Mouse (Mus musculus) heart, embryonic 14.5 days (tissue): ENCODE measurements around the gene Lgals1. TPM values are rescaled to one million over a fixed set of nuclear protein-coding genes. Genes with fewer than 3 reads are reported as not detected.
A peak's percentile ranks its signal among the peaks of the same experiment; 100 is the strongest.
"Not testable (repeated sequence)": the region's sequence is repeated elsewhere in the genome, so short reads cannot be mapped to it uniquely, and the experiment has no call there.

Experiments
- ATAC-seq: fragments of 200-750 bp; cut with Nextera tagmentation; 2 replicates; pipeline ENCODE4 v1.8.0; 2017; ENCODE audit warnings: low read depth, moderate TSS enrichment; ENCODE audit not compliant: insufficient number of reproducible peaks, insufficient read depth, low FRiP score
- H3K27ac ChIP-seq, 2 experiments: fragments of 200-500 bp in 1 of 2; fragments of 300-500 bp in 1 of 2; sonication (generic) in 1 of 2; replicated peaks in 1 of 2; 2 replicates each; pipeline ENCODE4 v1.5.1; 2012 to 2014; ENCODE audit warnings: low read depth in 2 of 2, low read length in 2 of 2, control low read depth in 1 of 2, mild to moderate bottlenecking in 1 of 2, mixed read lengths in 1 of 2; ENCODE audit not compliant: control insufficient read depth in 1 of 2, insufficient read depth in 1 of 2
- H3K27me3 ChIP-seq: fragments of 300-500 bp; sonication (generic); 2 replicates; pipeline ENCODE4 v1.6.1; 2014; ENCODE audit warnings: mild to moderate bottlenecking, low read length, control low read depth; ENCODE audit not compliant: control insufficient read depth, insufficient read depth
- H3K36me3 ChIP-seq: fragments of 300-500 bp; sonication (generic); 2 replicates; pipeline ENCODE4 v1.6.1; 2014; ENCODE audit warnings: mild to moderate bottlenecking, control low read depth, low read length, mixed read lengths; ENCODE audit not compliant: control insufficient read depth, insufficient read depth
- H3K4me1 ChIP-seq, 2 experiments: fragments of 200-500 bp in 1 of 2; fragments of 300-500 bp in 1 of 2; sonication (generic) in 1 of 2; 2 replicates each; pipeline ENCODE4 v1.6.1; 2012 to 2014; ENCODE audit warnings: low read length in 2 of 2, control low read depth in 1 of 2, mixed read lengths in 1 of 2; ENCODE audit not compliant: control insufficient read depth in 2 of 2, insufficient read depth in 2 of 2
- H3K4me2 ChIP-seq: fragments of 300-500 bp; sonication (generic); 2 replicates; pipeline ENCODE4 v1.6.1; 2014; ENCODE audit warnings: mild to moderate bottlenecking, low read length
- H3K4me3 ChIP-seq, 2 experiments: fragments of 200-500 bp in 1 of 2; fragments of 300-500 bp in 1 of 2; sonication (generic) in 1 of 2; 2 replicates each; pipeline ENCODE4 v1.5.1; 2012 to 2014; ENCODE audit warnings: low read length in 2 of 2, mild to moderate bottlenecking in 2 of 2, control low read depth in 1 of 2, low read depth in 1 of 2, moderate library complexity in 1 of 2; ENCODE audit not compliant: control insufficient read depth in 1 of 2, insufficient read depth in 1 of 2
- H3K9ac ChIP-seq: fragments of 300-500 bp; sonication (generic); 2 replicates; pipeline ENCODE4 v1.6.1; 2014; ENCODE audit warnings: mild to moderate bottlenecking, low read length
- H3K9me3 ChIP-seq: fragments of 300-500 bp; sonication (generic); 2 replicates; pipeline ENCODE4 v1.6.1; 2016; ENCODE audit warnings: low read length, control low read depth; ENCODE audit not compliant: control insufficient read depth
- WGBS: fragments of 180-500 bp; shearing (Covaris S2); extraction: QIAGEN DNeasy Blood & Tissue Kit; methylation state at CpG from one replicate; pipeline ENCODE4 v1.1.7; 2014; 5-methylcytosine and 5-hydroxymethylcytosine counted together
- polyA plus RNA-seq: library from polyadenylated mRNA; unstranded; fragments of >200 nt; fragmentation: Nextera tagmentation; extraction: Ambion mirVana; gene quantifications from 2 replicates; pipeline ENCODE4 v1.2.1, GENCODE M21; 2014

Lgals1 gene
- 708 and 842 TPM in 2 replicates for polyA plus RNA-seq

GRCm38 (mm10) chr15:78926021-78926919, at the start of gene Lgals1:
Gene Lgals1, plus strand, starts transcription at chr15:78926725.
- H3K27ac ChIP-seq = peak within 1 kb of the TSS; percentile 93 to 98
- peaks cover 22% of the 10 kb centered on the region for H3K36me3 ChIP-seq
- H3K9ac ChIP-seq = peak within 1 kb of the TSS; percentile 80
- 3% methylated on average over 20 of the region's 20 CpGs for WGBS
- H3K4me2 ChIP-seq = peak within 1 kb of the TSS; percentile 89
- H3K27me3 ChIP-seq = no peaks in the 10 kb centered on the region
- H3K4me1 ChIP-seq = peaks cover 32 to 39% of the 10 kb centered on the region in 2 experiments
- no peaks in the 10 kb centered on the region for H3K9me3 ChIP-seq
- peak within 1 kb of the TSS; percentile 53 to 72 for H3K4me3 ChIP-seq
- ATAC-seq = peak; percentile 74

GRCm38 (mm10) chr15:78876991-78877809, 49.3 kb upstream of the Lgals1 start, which contains the start of gene Gga1:
Gene Gga1, plus strand, starts transcription at chr15:78877190.
- Histone ChIP-seq H3K27me3 (no peaks in the 10 kb centered on the region), H3K9ac (peak within 1 kb of the TSS; percentile 94), H3K27ac (peak within 1 kb of the TSS; percentile 97 to 99), H3K4me1 (peaks cover 16 to 30% of the 10 kb centered on the region in 2 experiments), H3K4me2 (peak within 1 kb of the TSS; percentile 86), H3K9me3 (no peaks in the 10 kb centered on the region), H3K36me3 (peaks cover 25% of the 10 kb centered on the region), H3K4me3 (peak within 1 kb of the TSS; percentile 64 to 80)
- WGBS = under 1% methylated on average over 86 of the region's 95 CpGs
- ATAC-seq = peak; percentile 91

DNA sequence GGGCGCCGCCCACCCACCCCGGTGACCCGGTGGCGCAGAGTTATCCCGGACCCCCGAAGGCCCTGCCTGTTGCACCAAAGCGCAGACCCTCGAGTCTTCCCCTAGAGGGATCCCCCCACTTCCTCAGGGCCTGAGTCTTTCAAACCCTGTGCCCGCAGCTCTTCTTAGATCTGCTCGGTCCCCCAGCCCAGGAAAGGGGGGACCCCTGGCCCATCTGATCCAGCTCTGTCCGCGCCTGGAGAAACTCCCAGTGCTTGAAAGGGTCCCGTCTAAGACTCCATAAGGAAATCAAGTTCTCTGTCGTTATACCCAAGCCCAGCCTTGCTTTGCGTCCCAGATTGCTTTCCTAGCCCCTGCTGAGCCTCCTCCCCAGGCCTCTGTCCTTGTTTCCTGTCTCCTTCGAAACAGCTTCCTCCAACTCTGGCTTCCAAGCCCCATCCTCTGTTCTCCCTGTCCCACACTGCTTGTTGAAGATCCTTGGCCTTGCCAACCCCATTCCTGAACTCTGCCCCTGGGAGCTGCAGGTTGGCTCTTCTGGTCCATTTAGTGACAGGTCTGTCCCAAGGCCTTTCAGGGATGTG, 48.6 kb upstream of the Lgals1 start:
- Histone ChIP-seq H3K4me3 (peak overlapping the region; percentile 64 to 80), H3K9me3 (no peaks in the 10 kb centered on the region), H3K4me1 (peaks cover 16 to 30% of the 10 kb centered on the region in 2 experiments), H3K4me2 (peak overlapping the region; percentile 86), H3K36me3 (peaks cover 32% of the 10 kb centered on the region), H3K27ac (peak overlapping the region; percentile 97 to 99), H3K9ac (peak overlapping the region; percentile 94), H3K27me3 (no peaks in the 10 kb centered on the region)
- 0 out of 2 replicates have a peak, but pooled peaks have one; percentile 0 for ATAC-seq
- WGBS = under 1% methylated on average over 17 of the region's 17 CpGs

DNA sequence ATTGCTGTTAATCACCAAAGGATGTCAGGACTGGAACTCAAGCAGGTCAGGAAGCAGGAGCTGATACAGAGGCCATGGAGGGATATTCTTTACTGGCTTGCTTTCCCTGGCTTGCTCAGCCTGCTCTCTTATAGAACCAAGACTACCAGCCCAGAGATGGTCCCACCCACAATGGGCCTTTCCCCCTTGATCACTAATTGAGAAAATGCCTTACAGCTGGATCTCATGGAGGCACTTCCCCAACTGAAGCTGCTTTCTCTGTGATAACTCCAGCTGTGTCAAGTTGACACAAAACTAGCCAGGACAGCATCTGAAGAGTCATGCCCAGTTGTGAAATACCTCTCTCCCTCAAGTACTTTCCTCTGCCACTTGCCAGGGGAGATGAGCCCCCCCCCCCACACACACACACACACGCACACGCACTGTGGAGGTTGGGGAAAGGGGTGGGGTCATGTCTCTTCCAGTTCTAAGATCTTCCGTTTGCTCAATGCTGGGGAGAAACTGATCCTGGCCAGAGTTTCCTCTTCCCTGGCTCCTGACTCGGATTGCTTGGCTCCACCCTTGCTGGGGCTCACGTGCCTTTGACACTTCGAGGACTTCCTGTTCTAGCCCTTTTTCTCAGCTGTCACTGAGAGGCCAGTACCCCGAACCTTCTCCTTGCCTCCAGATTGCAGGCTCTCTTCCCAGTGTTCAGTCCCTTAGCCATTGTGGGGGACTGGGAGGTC, 47.6 kb upstream of the Lgals1 start:
- not testable (repeated sequence) for H3K4me2 ChIP-seq, H3K9me3 ChIP-seq, H3K4me3 ChIP-seq, H3K27me3 ChIP-seq, ATAC-seq
- H3K9ac ChIP-seq = peak overlapping the region; percentile 30; the same call in 1 of the 2 replicates
- H3K27ac ChIP-seq = peak overlapping the region in 1 of 2 experiments; percentile 39; a peak in 1 of 4 replicates
- peaks cover 43% of the 10 kb centered on the region for H3K36me3 ChIP-seq
- 50% methylated on average over 7 of the region's 7 CpGs for WGBS
- peaks cover 15 to 29% of the 10 kb centered on the region in 2 experiments for H3K4me1 ChIP-seq

- H3K27me3 ChIP-seq = no peaks in the 10 kb centered on the region
- ATAC-seq = no peak
- no peaks in the 10 kb centered on the region for H3K9me3 ChIP-seq
- H3K27ac ChIP-seq = no peak overlapping the region
- H3K9ac ChIP-seq = no peak overlapping the region
- H3K4me1 ChIP-seq = peaks cover 14 to 28% of the 10 kb centered on the region in 2 experiments
- H3K4me2 ChIP-seq = no peak overlapping the region
- H3K36me3 ChIP-seq = peaks cover 58% of the 10 kb centered on the region
- H3K4me3 ChIP-seq = no peak overlapping the region
- 91% methylated on average over 8 of the region's 8 CpGs for WGBS
Measured at GRCm38 (mm10) chr15:78880432-78880831, 46.1 kb upstream of the Lgals1 start.

- Histone ChIP-seq H3K27me3 (no peaks in the 10 kb centered on the region), H3K9me3 (no peaks in the 10 kb centered on the region), H3K27ac (no peak overlapping the region), H3K4me3 (no peak overlapping the region), H3K4me1 (peaks cover 10 to 18% of the 10 kb centered on the region in 2 experiments), H3K4me2 (no peak overlapping the region), H3K36me3 (peaks cover 72% of the 10 kb centered on the region), H3K9ac (no peak overlapping the region)
- WGBS = 76% methylated on average over 3 of the region's 3 CpGs
- ATAC-seq = no peak
Measured at GRCm38 (mm10) chr15:78881828-78882227, 44.7 kb upstream of the Lgals1 start.
